Mouse (Mus musculus): ENCODE results near the gene Fstl4. TPM values are rescaled to one million over a fixed set of nuclear protein-coding genes. Genes with fewer than 3 reads are reported as not detected.
"Not testable (repeated sequence)": the region's sequence is repeated elsewhere in the genome, so short reads cannot be mapped to it uniquely, and the experiment has no call there.

Fstl4 gene
- polyA plus RNA-seq, 1 experiment from 2014 or later: 0.06 TPM

DNA sequence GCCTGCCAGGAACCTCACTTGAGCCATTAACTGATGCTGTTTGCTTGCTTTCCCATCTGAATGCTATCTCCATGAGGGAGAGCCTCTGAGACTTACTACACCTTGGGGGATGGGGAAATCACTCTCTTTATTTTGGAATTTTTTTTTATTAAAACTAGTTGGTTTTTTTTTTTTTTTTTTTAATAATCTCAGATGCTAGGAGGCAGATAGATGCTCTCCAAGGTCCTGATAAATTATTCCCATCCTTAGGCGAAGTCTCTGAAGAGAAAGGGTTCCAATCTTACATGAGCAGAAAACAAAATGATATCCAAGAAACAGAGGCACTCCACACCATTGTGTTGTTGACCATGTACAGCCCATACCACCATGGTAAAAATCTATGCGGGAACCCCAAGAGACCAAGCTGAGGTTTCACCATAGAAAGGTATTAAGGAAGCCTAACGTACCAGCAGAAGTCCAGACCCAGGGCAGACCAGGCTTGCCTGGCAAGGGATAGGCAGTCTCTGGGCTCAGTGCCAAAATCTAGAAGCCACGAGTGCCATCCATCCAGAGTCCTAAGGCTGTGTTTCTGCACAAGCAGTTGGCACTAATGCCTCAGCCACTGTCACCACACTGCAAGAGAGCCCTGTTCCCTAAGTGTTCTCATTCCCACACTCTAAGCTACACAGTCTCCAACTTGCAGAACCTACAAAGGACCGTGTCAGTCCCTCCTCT is 423.1 kb downstream of the Fstl4 start:
- ATAC-seq (ENCODE audit: low read depth) (no peak), DNase-seq (no peak)
- Histone ChIP-seq H3K27ac (no peak overlapping the region), H3K4me2 (no peak overlapping the region), H3K36me3 (no peaks in the 10 kb centered on the region), H3K9me3 (replicated peaks) (no peaks in the 10 kb centered on the region), H3K9ac (no peak overlapping the region), H3K27me3 (no peaks in the 10 kb centered on the region), H3K4me3 (replicated peaks) (no peak overlapping the region), H3K4me1 (replicated peaks) (peaks cover 5% of the 10 kb centered on the region; the same call in 1 of the 2 replicates)
- WGBS (ENCODE audit: insufficient replicate concordance): 55% methylated on average over 5 of the region's 5 CpGs

DNA sequence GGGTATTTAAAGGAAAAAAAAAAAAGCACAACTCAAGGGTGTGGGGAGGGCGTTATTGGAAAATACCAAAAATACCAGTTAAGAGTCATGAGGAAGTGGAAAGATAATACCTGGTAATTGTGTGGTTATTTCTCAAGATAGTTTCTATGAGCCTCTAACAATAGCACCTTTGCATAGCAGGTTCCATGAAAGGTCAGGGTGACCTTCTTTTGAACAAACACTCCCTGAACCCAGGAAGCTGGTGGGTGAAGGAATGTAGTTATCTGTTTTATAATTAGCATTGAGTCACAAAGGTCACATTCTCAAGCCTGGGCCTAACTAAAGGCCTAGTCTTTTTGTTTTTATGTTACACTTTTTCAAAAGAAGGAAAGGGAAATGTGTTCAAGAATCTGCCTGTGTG is 432.1 kb downstream of the Fstl4 start:
- WGBS (ENCODE audit: insufficient replicate concordance): 68% methylated on average over 1 of the region's 1 CpGs
- H3K9me3 ChIP-seq (replicated peaks); H3K4me3 ChIP-seq (replicated peaks); H3K27me3 ChIP-seq; ATAC-seq (ENCODE audit: low read depth); H3K4me2 ChIP-seq; H3K9ac ChIP-seq; DNase-seq; H3K4me1 ChIP-seq (replicated peaks); H3K27ac ChIP-seq; H3K36me3 ChIP-seq: not testable (repeated sequence)

- no peak overlapping the region for H3K4me3 ChIP-seq (replicated peaks)
- H3K36me3 ChIP-seq: no peaks in the 10 kb centered on the region
- no peak for DNase-seq
- no peaks in the 10 kb centered on the region for H3K27me3 ChIP-seq
- WGBS (ENCODE audit: insufficient replicate concordance): 71% methylated on average over 2 of the region's 2 CpGs
- no peaks in the 10 kb centered on the region for H3K9me3 ChIP-seq (replicated peaks)
- no peak overlapping the region for H3K27ac ChIP-seq
- no peaks in the 10 kb centered on the region for H3K4me1 ChIP-seq (replicated peaks)
- no peak for ATAC-seq (ENCODE audit: low read depth)
- H3K4me2 ChIP-seq: no peak overlapping the region
- H3K9ac ChIP-seq: no peak overlapping the region
Measured at GRCm38 (mm10) chr11:53197111-53197510, 432.7 kb downstream of the Fstl4 start.

DNA sequence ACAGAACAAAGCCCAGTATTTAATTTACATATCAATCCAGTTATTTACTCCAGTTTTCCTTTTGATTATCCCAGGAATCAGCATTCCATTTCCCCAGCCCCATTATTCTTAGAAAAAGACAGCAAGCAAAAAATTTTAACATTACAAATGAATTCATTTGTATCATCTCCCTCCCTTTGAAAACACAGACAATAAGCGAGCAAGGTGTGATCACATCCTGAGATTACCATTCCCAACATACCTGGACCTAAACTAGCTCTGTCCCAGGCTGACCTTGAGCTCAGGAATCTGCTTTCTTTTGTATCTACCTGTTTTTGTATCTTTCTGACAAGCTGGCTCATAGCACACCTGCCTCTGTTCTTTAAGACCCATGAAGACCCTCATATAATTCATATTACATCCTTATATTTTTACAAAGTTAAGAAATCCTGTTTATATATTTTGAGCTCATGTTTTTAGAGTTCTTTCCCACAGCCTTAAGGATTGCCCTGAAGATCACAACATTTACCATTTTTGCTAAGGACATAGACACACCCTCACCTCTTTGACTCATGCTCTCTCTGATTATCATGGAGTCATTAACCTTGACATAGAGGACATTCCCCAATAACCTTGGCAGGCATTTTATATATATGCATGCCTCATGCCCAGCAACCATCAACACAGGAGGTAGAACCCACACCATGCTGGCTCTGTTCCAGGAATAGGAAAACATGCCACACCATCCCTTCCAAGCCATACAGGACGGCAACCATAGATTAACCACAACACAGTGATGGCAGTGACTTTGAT is 438.2 kb downstream of the Fstl4 start:
- Histone ChIP-seq H3K27ac (no peak overlapping the region), H3K9me3 (replicated peaks) (no peaks in the 10 kb centered on the region), H3K9ac (no peak overlapping the region), H3K4me3 (replicated peaks) (no peak overlapping the region), H3K36me3 (no peaks in the 10 kb centered on the region), H3K4me1 (replicated peaks) (no peaks in the 10 kb centered on the region), H3K4me2 (no peak overlapping the region), H3K27me3 (no peaks in the 10 kb centered on the region)
- no peak for DNase-seq
- WGBS (ENCODE audit: insufficient replicate concordance): 63% methylated on average over 2 of the region's 2 CpGs
- ATAC-seq (ENCODE audit: low read depth): no peak

- 63% methylated on average over 9 of the region's 9 CpGs for WGBS (ENCODE audit: insufficient replicate concordance)
- H3K36me3 ChIP-seq: no peaks in the 10 kb centered on the region
- DNase-seq (no peak), ATAC-seq (ENCODE audit: low read depth) (no peak)
- H3K4me2 ChIP-seq: no peak overlapping the region
- no peaks in the 10 kb centered on the region for H3K9me3 ChIP-seq (replicated peaks)
- no peak overlapping the region for H3K27ac ChIP-seq
- H3K27me3 ChIP-seq: no peaks in the 10 kb centered on the region
- H3K4me3 ChIP-seq (replicated peaks): no peak overlapping the region
- no peaks in the 10 kb centered on the region for H3K4me1 ChIP-seq (replicated peaks)
- no peak overlapping the region for H3K9ac ChIP-seq
Measured at GRCm38 (mm10) chr11:53210876-53211275, 446.4 kb downstream of the Fstl4 start.

GRCm38 (mm10) chr11:53229011-53229410 is 464.6 kb downstream of the Fstl4 start:
- Histone ChIP-seq H3K36me3 (no peaks in the 10 kb centered on the region), H3K4me3 (replicated peaks) (no peak overlapping the region), H3K4me2 (no peak overlapping the region), H3K9ac (no peak overlapping the region), H3K27me3 (no peaks in the 10 kb centered on the region), H3K27ac (no peak overlapping the region), H3K4me1 (replicated peaks) (no peaks in the 10 kb centered on the region), H3K9me3 (replicated peaks) (no peaks in the 10 kb centered on the region)
- DNase-seq: no peak
- WGBS (ENCODE audit: insufficient replicate concordance): 78% methylated on average over 3 of the region's 3 CpGs
- ATAC-seq (ENCODE audit: low read depth): no peak

DNA sequence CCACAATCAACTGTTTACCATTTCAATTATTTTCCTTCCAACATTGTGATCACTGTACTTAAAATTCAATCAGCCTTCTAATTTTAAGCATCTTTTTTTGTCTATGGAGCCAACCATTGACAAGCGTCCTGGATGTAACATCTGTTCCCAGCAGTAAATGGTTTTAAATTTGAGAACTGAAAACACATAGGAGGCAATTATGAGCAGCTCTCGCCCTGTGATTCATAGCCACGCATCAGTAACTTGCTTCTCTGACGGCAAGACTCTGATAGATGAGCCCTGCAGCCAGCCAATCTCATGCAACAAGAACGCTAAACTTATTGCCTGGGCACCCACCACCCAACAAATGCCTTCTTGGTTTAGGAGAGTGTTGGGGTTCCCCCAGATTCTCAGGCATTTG is 467.4 kb downstream of the Fstl4 start:
- Histone ChIP-seq H3K4me2 (no peak overlapping the region), H3K4me1 (replicated peaks) (no peaks in the 10 kb centered on the region), H3K9ac (no peak overlapping the region), H3K4me3 (replicated peaks) (no peak overlapping the region), H3K9me3 (replicated peaks) (no peaks in the 10 kb centered on the region), H3K27ac (no peak overlapping the region), H3K27me3 (no peaks in the 10 kb centered on the region), H3K36me3 (no peaks in the 10 kb centered on the region)
- DNase-seq (no peak), ATAC-seq (ENCODE audit: low read depth) (no peak)
- 69% methylated on average over 5 of the region's 5 CpGs for WGBS (ENCODE audit: insufficient replicate concordance)

DNA sequence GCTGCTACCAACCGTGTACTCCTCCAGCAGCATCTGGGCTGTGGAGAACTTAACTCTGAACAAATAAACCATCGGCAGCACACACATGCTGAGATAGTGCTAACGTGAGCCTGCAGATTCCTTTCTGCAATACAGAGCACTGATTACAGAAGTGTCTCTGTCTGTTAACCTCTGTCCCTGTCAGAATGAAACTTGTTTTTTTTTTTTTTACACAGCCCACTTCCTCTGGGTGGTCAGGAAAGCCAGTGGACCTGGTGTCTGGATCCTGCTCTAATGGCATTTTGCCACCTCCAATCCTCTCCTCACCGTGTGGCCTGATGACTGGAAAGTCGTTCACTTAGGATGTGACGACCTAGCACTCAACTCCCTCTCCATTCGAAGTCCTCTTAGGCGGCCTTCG is 469.2 kb downstream of the Fstl4 start:
- no peak overlapping the region for H3K27ac ChIP-seq
- DNase-seq (no peak), ATAC-seq (ENCODE audit: low read depth) (no peak)
- no peak overlapping the region for H3K4me2 ChIP-seq
- H3K27me3 ChIP-seq: no peaks in the 10 kb centered on the region
- H3K4me1 ChIP-seq (replicated peaks): no peaks in the 10 kb centered on the region
- no peak overlapping the region for H3K4me3 ChIP-seq (replicated peaks)
- 59% methylated on average over 9 of the region's 9 CpGs for WGBS (ENCODE audit: insufficient replicate concordance)
- no peaks in the 10 kb centered on the region for H3K9me3 ChIP-seq (replicated peaks)
- no peak overlapping the region for H3K9ac ChIP-seq
- H3K36me3 ChIP-seq: no peaks in the 10 kb centered on the region
